Mouse (Mus musculus) liver, postnatal 0 days (tissue): ENCODE results near the gene Grm4. TPM values are rescaled to one million over a fixed set of nuclear protein-coding genes. Genes with fewer than 3 reads are reported as not detected.
A peak's percentile ranks its signal among the peaks of the same experiment; 100 is the strongest.

Source experiments
- ATAC-seq: fragments of 200-750 bp; cut with Nextera tagmentation; 2 replicates; pipeline ENCODE4 v1.8.0; 2017; ENCODE audit warnings: mild to moderate bottlenecking, moderate library complexity
- DNase-seq: peaks from one replicate; pipeline ENCODE4 v3.0.0-alpha.2; 2016
- H3K27ac ChIP-seq: fragments of 300-500 bp; sonication (generic); 2 replicates; pipeline ENCODE4 v1.5.1; 2014; ENCODE audit warnings: antibody characterized with exemption, moderate library complexity, mild to moderate bottlenecking, low read depth
- H3K27me3 ChIP-seq: fragments of 300-500 bp; sonication (generic); 2 replicates; pipeline ENCODE4 v1.6.1; 2014; ENCODE audit warnings: low read length, control low read depth, mixed read lengths; ENCODE audit not compliant: insufficient read depth
- H3K36me3 ChIP-seq: fragments of 300-500 bp; sonication (generic); replicated peaks from 2 replicates; pipeline ENCODE4 v1.6.1; 2014; ENCODE audit warnings: mild to moderate bottlenecking, control low read depth, low read length, moderate library complexity, mixed read lengths; ENCODE audit not compliant: insufficient read depth
- H3K4me1 ChIP-seq: fragments of 300-500 bp; sonication (generic); 2 replicates; pipeline ENCODE4 v1.6.1; 2014; ENCODE audit warnings: antibody characterized with exemption, mild to moderate bottlenecking, control low read depth; ENCODE audit not compliant: insufficient read depth
- H3K4me2 ChIP-seq: fragments of 300-500 bp; sonication (generic); 2 replicates; pipeline ENCODE4 v1.6.1; 2014; ENCODE audit warnings: low read depth, mild to moderate bottlenecking, low read length, moderate library complexity, mixed read lengths
- H3K4me3 ChIP-seq: fragments of 300-500 bp; sonication (generic); 2 replicates; pipeline ENCODE4 v1.5.1; 2014; ENCODE audit warnings: low read depth, low read length
- H3K9ac ChIP-seq: fragments of 300-500 bp; sonication (generic); replicated peaks from 2 replicates; pipeline ENCODE4 v1.6.1; 2014; ENCODE audit warnings: mild to moderate bottlenecking, moderate library complexity
- H3K9me3 ChIP-seq: fragments of 300-500 bp; sonication (generic); 2 replicates; pipeline ENCODE4 v1.6.1; 2016; ENCODE audit warnings: mild to moderate bottlenecking, control low read depth, low read length, mixed read lengths
- CTCF ChIP-seq: sonication (generic); IDR thresholded peaks from 2 replicates; pipeline ENCODE4 v1.5.1; 2016; ENCODE audit warnings: antibody characterized with exemption, low read depth
- EP300 ChIP-seq: IDR thresholded peaks from 2 replicates; pipeline ENCODE4 v1.6.1; 2016; ENCODE audit warnings: antibody characterized with exemption, low read depth, mild to moderate bottlenecking
- WGBS: fragments of 180-500 bp; shearing (Covaris S2); extraction: QIAGEN DNeasy Blood & Tissue Kit; methylation state at CpG from one replicate; pipeline ENCODE4 v1.1.7; 2014; ENCODE audit not compliant: insufficient replicate concordance; 5-methylcytosine and 5-hydroxymethylcytosine counted together
- polyA plus RNA-seq: library from polyadenylated mRNA; unstranded; fragments of >200 nt; fragmentation: Nextera tagmentation; extraction: Ambion mirVana; gene quantifications from 2 replicates; pipeline ENCODE4 v1.2.1, GENCODE M21; 2015

Gene Grm4
- not detected in 2 replicates for polyA plus RNA-seq

DNA sequence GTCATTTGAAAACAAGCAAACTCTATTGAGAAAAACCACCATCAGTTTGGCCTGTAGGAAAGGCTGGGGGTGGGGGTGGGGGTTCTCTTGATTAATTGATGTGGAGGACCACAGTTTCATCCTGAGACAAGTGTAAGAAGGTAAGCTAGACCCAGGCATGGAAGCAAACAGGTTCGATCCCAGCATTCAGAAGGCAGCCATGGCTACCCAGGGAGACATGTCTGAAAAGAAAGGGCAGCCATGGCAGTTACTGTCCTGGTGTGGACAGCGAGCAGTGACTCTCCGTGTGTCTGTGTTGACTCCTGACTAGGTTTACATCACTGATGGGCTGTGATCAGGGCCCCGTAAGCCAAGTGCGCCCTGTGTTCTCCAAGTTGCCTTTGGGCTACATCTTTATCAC is at the start of gene Grm4:
Gene Grm4, minus strand, starts transcription at position 101 of the 400 bp plus-strand sequence.
- H3K9me3 ChIP-seq: no peaks in the 10 kb centered on the region
- H3K9ac ChIP-seq: no peak within 1 kb of the TSS
- DNase-seq: no peak
- no peaks in the 10 kb centered on the region for H3K36me3 ChIP-seq
- no peak within 1 kb of the TSS for H3K4me3 ChIP-seq
- no peaks in the 10 kb centered on the region for H3K4me1 ChIP-seq
- ATAC-seq: no peak
- H3K27me3 ChIP-seq: peaks cover 24% of the 10 kb centered on the region
- WGBS: 72% methylated on average over 5 of the region's 5 CpGs
- no peak for TF ChIP-seq EP300
- no peak for TF ChIP-seq CTCF
- H3K4me2 ChIP-seq: no peak within 1 kb of the TSS
- H3K27ac ChIP-seq: no peak within 1 kb of the TSS

DNA sequence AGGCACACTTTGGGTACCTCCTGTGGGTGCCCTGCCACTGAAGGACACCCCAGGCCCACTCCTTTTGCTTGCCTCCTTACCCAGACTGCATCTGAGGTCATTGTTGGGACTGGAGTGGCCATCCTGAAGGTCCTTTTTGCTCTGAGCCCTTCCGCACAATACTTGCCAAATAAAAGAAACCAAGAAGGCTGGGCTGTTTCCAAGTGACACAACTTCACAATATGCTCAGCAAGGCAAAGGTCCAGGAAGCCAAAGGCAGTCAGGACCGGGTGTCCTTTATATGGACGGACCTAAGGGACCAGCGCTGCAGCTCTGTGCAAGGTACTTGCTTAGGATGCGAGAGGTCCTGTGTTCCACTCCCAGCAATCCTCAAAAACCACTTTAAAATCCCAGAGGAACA is 47.0 kb upstream of the Grm4 start:
- DNase-seq (no peak), ATAC-seq (no peak)
- TF ChIP-seq CTCF (no peak), EP300 (no peak)
- H3K36me3 ChIP-seq: no peaks in the 10 kb centered on the region; the same call in 1 of the 2 replicates
- H3K4me2 ChIP-seq: no peak overlapping the region
- 87% methylated on average over 5 of the region's 5 CpGs for WGBS
- no peak overlapping the region for H3K9ac ChIP-seq
- no peak overlapping the region for H3K4me3 ChIP-seq
- no peak overlapping the region for H3K27ac ChIP-seq
- no peaks in the 10 kb centered on the region for H3K9me3 ChIP-seq
- H3K4me1 ChIP-seq: peaks cover 20% of the 10 kb centered on the region
- H3K27me3 ChIP-seq: no peaks in the 10 kb centered on the region

GRCm38 (mm10) chr17:27565942-27566267 is 44.7 kb upstream of the Grm4 start:
- peaks cover 23% of the 10 kb centered on the region for H3K4me1 ChIP-seq
- TF ChIP-seq EP300 (no peak), CTCF (no peak)
- DNase-seq: no peak

DNA sequence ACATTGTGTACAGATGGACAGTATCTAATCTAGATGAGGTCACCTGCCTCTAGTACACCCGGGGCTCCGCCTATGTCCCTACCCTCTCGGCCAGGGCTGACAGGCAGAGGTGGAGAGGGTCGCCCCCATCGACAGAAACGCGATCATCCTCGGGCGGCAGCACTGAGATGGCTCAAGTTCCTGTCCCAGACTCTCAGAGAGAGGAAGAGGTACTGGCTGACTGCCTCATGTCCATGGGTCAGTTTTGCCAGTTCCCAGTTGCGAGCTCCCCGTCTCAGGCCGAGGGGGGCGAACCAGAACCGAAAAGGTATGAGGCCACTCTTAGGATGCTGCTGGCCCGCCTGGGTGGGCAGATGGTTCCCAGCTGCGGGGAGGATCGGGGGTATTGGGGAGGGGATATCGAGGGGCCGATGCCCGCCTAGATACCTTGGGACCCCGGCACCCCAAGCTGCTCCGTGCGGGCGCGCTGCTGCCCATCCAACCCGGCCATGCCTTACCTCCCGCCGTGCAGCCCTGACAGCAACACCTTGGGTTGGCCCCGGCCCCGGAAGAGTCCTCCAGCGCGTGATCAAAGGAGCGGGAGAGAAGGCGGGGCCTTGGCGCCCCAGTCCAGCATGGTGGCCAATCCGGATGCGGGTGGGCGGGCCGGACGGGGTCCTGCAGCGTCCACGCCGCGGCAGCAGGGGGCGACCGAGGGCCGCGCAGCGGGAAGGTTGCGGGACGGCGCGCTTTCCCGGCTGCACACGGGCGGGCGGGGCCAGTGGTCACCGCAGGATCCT is 44.1 kb upstream of the Grm4 start, which contains the start of gene AI413582:
Gene AI413582, minus strand, starts transcription at position 594 of the 779 bp plus-strand sequence.
- peak; percentile 98 for DNase-seq
- Histone ChIP-seq H3K9ac (peak within 1 kb of the TSS; percentile 72), H3K27ac (peak within 1 kb of the TSS; percentile 78), H3K36me3 (peaks cover 18% of the 10 kb centered on the region; the same call in 1 of the 2 replicates), H3K4me1 (peaks cover 23% of the 10 kb centered on the region), H3K4me3 (peak within 1 kb of the TSS; percentile 73), H3K4me2 (peak within 1 kb of the TSS; percentile 96), H3K27me3 (no peaks in the 10 kb centered on the region), H3K9me3 (no peaks in the 10 kb centered on the region)
- TF ChIP-seq EP300 (no peak), CTCF (peak; percentile 98)
- WGBS: under 1% methylated on average over 57 of the region's 58 CpGs
- ATAC-seq: peak; percentile 97

More at GRCm38 (mm10) chr17:27565942-27566267, 44.7 kb upstream of the Grm4 start:
- under 1% methylated on average over 13 of the region's 13 CpGs for WGBS
- no peaks in the 10 kb centered on the region for H3K9me3 ChIP-seq
- no peak for ATAC-seq
- H3K36me3 ChIP-seq: peaks cover 13% of the 10 kb centered on the region; the same call in 1 of the 2 replicates
- H3K4me2 ChIP-seq: peak overlapping the region; percentile 96
- H3K27ac ChIP-seq: 0 out of 2 replicates have a peak overlapping the region, but pooled peaks have one; percentile 13
- no peaks in the 10 kb centered on the region for H3K27me3 ChIP-seq
- H3K9ac ChIP-seq: peak overlapping the region; percentile 64
- peak overlapping the region; percentile 73 for H3K4me3 ChIP-seq

DNA sequence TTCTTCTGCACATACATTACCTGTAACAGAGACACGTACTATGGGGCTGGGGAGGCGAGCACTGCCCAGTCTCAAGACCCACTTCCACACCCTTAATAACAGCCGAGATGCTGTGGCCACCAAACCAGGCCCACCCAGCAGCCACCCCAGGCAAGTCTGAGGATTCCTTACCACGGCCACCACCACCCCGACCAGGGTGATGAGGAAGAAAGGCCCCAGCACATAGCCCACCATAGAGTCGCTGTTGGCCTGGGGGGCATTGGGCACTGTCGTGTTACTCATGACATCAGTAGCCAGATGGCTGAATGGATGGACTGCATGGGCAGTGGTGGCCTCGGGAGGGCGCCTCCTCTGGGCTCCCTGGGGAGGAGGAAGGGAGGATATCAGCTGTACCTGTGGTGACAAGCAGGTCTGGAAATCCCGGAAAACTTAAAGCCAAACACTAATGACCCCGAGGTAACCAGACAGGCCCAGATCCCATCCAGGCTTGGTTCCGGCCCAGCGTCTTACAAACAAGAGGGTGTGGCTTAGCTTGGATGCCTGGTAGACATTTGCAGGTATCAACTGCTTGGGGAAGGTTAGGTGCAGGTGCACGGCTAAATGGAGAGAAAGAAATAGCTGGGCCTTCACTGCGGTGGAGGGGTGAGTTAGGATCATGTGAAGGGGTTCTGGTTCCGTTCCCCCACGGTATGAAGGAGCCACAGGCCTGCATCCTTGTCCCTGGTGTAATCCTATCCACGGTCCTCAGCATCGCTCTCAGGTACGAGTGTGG is 43.4 kb upstream of the Grm4 start:
- TF ChIP-seq EP300 (no peak), CTCF (peak; percentile 58)
- WGBS: 9% methylated on average over 20 of the region's 20 CpGs
- DNase-seq (no peak), ATAC-seq (no peak)
- Histone ChIP-seq H3K27ac (peak overlapping the region; percentile 78), H3K27me3 (no peaks in the 10 kb centered on the region), H3K9me3 (no peaks in the 10 kb centered on the region), H3K36me3 (peaks cover 22% of the 10 kb centered on the region), H3K4me3 (peak overlapping the region; percentile 73), H3K9ac (peak overlapping the region; percentile 72), H3K4me1 (peaks cover 23% of the 10 kb centered on the region), H3K4me2 (peak overlapping the region; percentile 96)

DNA sequence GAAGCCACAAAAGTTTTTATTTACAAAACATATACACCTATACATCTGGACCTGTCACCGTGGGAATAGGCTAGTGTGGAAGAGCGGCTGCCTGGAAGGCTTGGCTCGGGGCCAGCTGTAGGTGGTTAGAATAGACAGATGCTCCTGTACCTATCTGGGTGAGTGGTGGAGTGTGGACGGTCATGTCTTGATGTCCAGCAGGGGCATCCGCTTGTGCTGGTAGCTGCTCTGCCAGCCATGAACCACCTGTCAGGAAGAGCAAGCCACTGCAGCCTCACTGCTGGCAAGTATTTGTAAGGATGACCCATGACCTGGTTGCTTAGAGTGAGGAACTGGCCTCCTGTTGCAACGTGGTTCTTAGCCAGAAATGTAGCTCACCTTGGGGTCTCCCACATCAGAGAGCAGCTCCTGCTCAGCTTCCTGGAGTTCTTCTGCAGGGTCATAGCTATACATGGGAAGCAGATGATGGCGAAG is 42.6 kb upstream of the Grm4 start:
- Histone ChIP-seq H3K4me3 (no peak overlapping the region), H3K9ac (no peak overlapping the region), H3K27me3 (no peaks in the 10 kb centered on the region), H3K27ac (no peak overlapping the region), H3K4me1 (peaks cover 28% of the 10 kb centered on the region), H3K36me3 (peaks cover 22% of the 10 kb centered on the region), H3K4me2 (no peak overlapping the region), H3K9me3 (no peaks in the 10 kb centered on the region)
- ATAC-seq (no peak), DNase-seq (no peak)
- TF ChIP-seq CTCF (no peak), EP300 (no peak)
- WGBS: 45% methylated on average over 7 of the region's 7 CpGs
